Mouse (Mus musculus): Measurements from ENCODE around the gene Zfp457. TPM values are rescaled to one million over a fixed set of nuclear protein-coding genes. Genes with fewer than 3 reads are reported as not detected.

The Zfp457 gene
- 1.5 TPM for total RNA-seq (2023)

GRCm38 (mm10) chr13:67305822-67306672 is at the start of gene Zfp457:
Zfp457 (minus strand) TSS chr13:67306485.

GRCm38 (mm10) chr13:67332019-67332724 is 25.9 kb upstream of the Zfp457 start, which contains the start of gene Zfp595:
Zfp595 (minus strand) TSS chr13:67332570.

GRCm38 (mm10) chr13:67278314-67278713 is 28.0 kb downstream of the Zfp457 start, which contains the start of gene Zfp458:
Zfp458 (minus strand) TSS chr13:67278466.

Other genes with a start within 250 kb of the Zfp457 start
- gene Zfp712, start 245.3 kb downstream of the Zfp457 start, total RNA-seq (2023), result 4.6 TPM
- 0.83 TPM for gene Zfp708, start 208.5 kb downstream of the Zfp457 start, total RNA-seq (2023)
- gene Gm28557, start 197.9 kb downstream of the Zfp457 start, total RNA-seq (2023), result 5.5 TPM
- gene Rslcan18, start 190.2 kb downstream of the Zfp457 start, total RNA-seq (2023), result not detected
- 3.3 TPM for gene Zfp759, start 184.8 kb downstream of the Zfp457 start, total RNA-seq (2023)
- gene Rsl1, start 133.3 kb downstream of the Zfp457 start, total RNA-seq (2023), result 6.3 TPM
- 1.5 TPM for gene Zfp455, start 112.0 kb downstream of the Zfp457 start, total RNA-seq (2023)
- 1.8 TPM for gene Zfp458, start 28.0 kb downstream of the Zfp457 start, total RNA-seq (2023)
- 12.8 TPM for gene Zfp595, start 26.1 kb upstream of the Zfp457 start, total RNA-seq (2023)
- gene Gm28044, start 54.1 kb upstream of the Zfp457 start, total RNA-seq (2023), result 5.7 TPM
- 5.2 TPM for gene Zfp953, start 54.1 kb upstream of the Zfp457 start, total RNA-seq (2023)
- gene Gm28041, start 69.2 kb upstream of the Zfp457 start, total RNA-seq (2023), result 1.7 TPM
- 5.5 TPM for gene Zfp456, start 69.3 kb upstream of the Zfp457 start, total RNA-seq (2023)
- gene Zfp429, start 93.3 kb upstream of the Zfp457 start, total RNA-seq (2023), result 11.6 TPM
- gene Zfp459, start 114.9 kb upstream of the Zfp457 start, total RNA-seq (2023), result 4.3 TPM
- gene Zfp874a, start 145.1 kb upstream of the Zfp457 start, total RNA-seq (2023), result 8.9 TPM
- 22.2 TPM for gene Zfp874b, start 177.8 kb upstream of the Zfp457 start, total RNA-seq (2023)
- gene Zfp58, start 194.1 kb upstream of the Zfp457 start, total RNA-seq (2023), result 11.8 TPM
- gene Gm26965, start 219.7 kb upstream of the Zfp457 start, total RNA-seq (2023), result not detected
- gene Zfp87, start 219.7 kb upstream of the Zfp457 start, total RNA-seq (2023), result 19.9 TPM
- gene Zfp748, start 247.3 kb upstream of the Zfp457 start, total RNA-seq (2023), result 10.6 TPM